Mouse (Mus musculus): ENCODE measurements at regions not wholly inside any gene's neighbourhood (a gene's known extent, or its start where the extent isn't known, plus 50 kb on each side); places are given as distances from the start of the nearest gene placed in this dataset.

- TF ChIP-seq CTCF (IDR thresholded peaks at IDR 0.05; ENCODE audit: borderline replicate concordance, insufficient read depth, low read length) (no peak), POLR2A (IDR thresholded peaks at IDR 0.05; ENCODE audit: low read depth, low read length) (no peak)
These were observed 474.3 kb upstream of the Pmfbp1 start for GRCm38 (mm10) chr8:109019565-109019964.
